In genomic region chr5:22094043-22094442, GRCm38 (mm10) we compare ENCODE assay signal across 22 mouse cellular contexts.
DNase-seq lines count a peak whose midpoint lies in the region; ATAC-seq lines count a peak whose summit lies in the region.
"Had no signal": no experiment of that assay in that cellular context is flagged by ENCODE, and none has a peak within 500 bp of the region (broad histone marks: within the 10 kb centered on the region; RNA-seq: fewer than 3 reads in every experiment).

No protein-coding gene starts in this region.

- ATAC-seq in midbrain, embryonic 13.5 days = no peak
- ATAC-seq in midbrain, embryonic 16.5 days = no peak
- ATAC-seq: CD4-positive, CD25-positive, alpha-beta regulatory T cell, adult 4 months had no signal

- no peaks in the 10 kb centered on the region for H3K9me3 ChIP-seq in midbrain, embryonic 13.5 days
- H3K9me3 ChIP-seq in midbrain, embryonic 16.5 days (replicated peaks; ENCODE audit: control insufficient read depth, low read length, poor library complexity, severe bottlenecking) = no peaks in the 10 kb centered on the region
- H3K9me3 ChIP-seq: embryonic facial prominence, embryonic 12.5 days; G1E; heart, embryonic 10.5 days; hindbrain, embryonic 13.5 days had no signal

- H3K4me1 ChIP-seq in midbrain, embryonic 13.5 days (replicated peaks) = peaks cover 17% of the 10 kb centered on the region
- H3K4me1 ChIP-seq in midbrain, embryonic 16.5 days (ENCODE audit: control insufficient read depth, insufficient read depth, low read length) = peaks cover 2% of the 10 kb centered on the region
- H3K4me1 ChIP-seq: embryonic facial prominence, embryonic 12.5 days; heart, embryonic 10.5 days had no signal

- DNase-seq in cerebellum, postnatal 10 days = peak; percentile 40 to 45
- no peak for DNase-seq in cerebellum, adult 8-10 months
- peak; percentile 66 for DNase-seq in retina, embryonic 14.5 days (ENCODE audit: low spot score)
- DNase-seq in lung, postnatal 14 days = no peak
- DNase-seq in embryo, embryonic 10.5 days (ENCODE audit: low spot score) = no peak
- DNase-seq: adrenal gland, adult 8-10 months; adrenal gland, postnatal 36 days; B cell, adult 2 months; cerebellum, adult 11-12 months; cerebellum, adult 9-11 months; embryo, embryonic 11 days; gastrocnemius, postnatal 10 days; heart, adult 18-20 months; heart, postnatal 10 days; kidney, adult 11 months had no signal

- no peak overlapping the region for H3K4me3 ChIP-seq in midbrain, embryonic 13.5 days (replicated peaks)
- H3K4me3 ChIP-seq in midbrain, embryonic 16.5 days (ENCODE audit: low read depth, low read length) = no peak overlapping the region
- H3K4me3 ChIP-seq: embryonic facial prominence, embryonic 12.5 days; heart, embryonic 10.5 days; hindbrain, embryonic 13.5 days had no signal

- H3K27me3 ChIP-seq in midbrain, embryonic 13.5 days = no peaks in the 10 kb centered on the region
- no peaks in the 10 kb centered on the region for H3K27me3 ChIP-seq in midbrain, embryonic 16.5 days (ENCODE audit: control insufficient read depth, insufficient read depth, low read depth, low read length)
- H3K27me3 ChIP-seq: hindbrain, embryonic 13.5 days had no signal

- no peak overlapping the region for H3K9ac ChIP-seq in midbrain, embryonic 13.5 days (replicated peaks)
- no peak overlapping the region for H3K9ac ChIP-seq in midbrain, embryonic 16.5 days (ENCODE audit: low read depth, low read length)
- H3K9ac ChIP-seq: embryonic facial prominence, embryonic 12.5 days; hindbrain, embryonic 13.5 days had no signal

- 0 out of 2 replicates have a peak overlapping the region, but pooled peaks have one; percentile 35 for H3K27ac ChIP-seq in midbrain, embryonic 13.5 days
- no peak overlapping the region for H3K27ac ChIP-seq in midbrain, embryonic 16.5 days (ENCODE audit: low read length)
- H3K27ac ChIP-seq: embryonic facial prominence, embryonic 12.5 days; heart, embryonic 10.5 days; hindbrain, embryonic 13.5 days had no signal

- H3K36me3 ChIP-seq in midbrain, embryonic 13.5 days = no peaks in the 10 kb centered on the region
- no peaks in the 10 kb centered on the region for H3K36me3 ChIP-seq in midbrain, embryonic 16.5 days (ENCODE audit: control insufficient read depth, insufficient read depth, low read length)
- H3K36me3 ChIP-seq: embryonic facial prominence, embryonic 12.5 days; G1E; heart, embryonic 10.5 days; hindbrain, embryonic 13.5 days had no signal

- WGBS in midbrain, embryonic 13.5 days = 63% methylated on average over 5 of the region's 5 CpGs
- 57% methylated on average over 5 of the region's 5 CpGs for WGBS in midbrain, embryonic 16.5 days

- no peak overlapping the region for H3K4me2 ChIP-seq in midbrain, embryonic 13.5 days (replicated peaks)
- H3K4me2 ChIP-seq in midbrain, embryonic 16.5 days (ENCODE audit: low read length) = no peak overlapping the region
- H3K4me2 ChIP-seq: embryonic facial prominence, embryonic 12.5 days; hindbrain, embryonic 13.5 days had no signal

Comparison
In these comparisons a context has a peak if more than half of its experiments do, and no peak if none do; other contexts are left out.
1. DNase-seq: peak in cerebellum, postnatal 10 days (2 of 2) and retina, embryonic 14.5 days (single experiment); none in cerebellum, adult 8-10 months (single experiment), lung, postnatal 14 days (single experiment) and embryo, embryonic 10.5 days (single experiment).